Mouse (Mus musculus) midbrain, embryonic 16.5 days (tissue): ENCODE results near the gene Gm2696. TPM values are rescaled to one million over a fixed set of nuclear protein-coding genes. Genes with fewer than 3 reads are reported as not detected.
"Not testable (repeated sequence)": the region's sequence is repeated elsewhere in the genome, so short reads cannot be mapped to it uniquely, and the experiment has no call there.

Source experiments
- ATAC-seq: fragments of 200-750 bp; cut with Nextera tagmentation; 2 replicates; pipeline ENCODE4 v1.8.0; 2017; ENCODE audit warnings: moderate TSS enrichment
- H3K27ac ChIP-seq: fragments of 300-500 bp; sonication (generic); 2 replicates; pipeline ENCODE4 v1.5.1; 2014; ENCODE audit warnings: mild to moderate bottlenecking, low read length, mixed read lengths
- H3K27me3 ChIP-seq: fragments of 300-500 bp; sonication (generic); 2 replicates; pipeline ENCODE4 v1.6.1; 2014; ENCODE audit warnings: low read depth, low read length, mixed read lengths; ENCODE audit not compliant: control insufficient read depth, insufficient read depth
- H3K36me3 ChIP-seq: fragments of 300-500 bp; sonication (generic); 2 replicates; pipeline ENCODE4 v1.6.1; 2014; ENCODE audit warnings: mild to moderate bottlenecking, low read length, moderate library complexity, mixed read lengths; ENCODE audit not compliant: control insufficient read depth, insufficient read depth
- H3K4me1 ChIP-seq: fragments of 300-500 bp; sonication (generic); 2 replicates; pipeline ENCODE4 v1.6.1; 2014; ENCODE audit warnings: mild to moderate bottlenecking, low read length, mixed read lengths; ENCODE audit not compliant: control insufficient read depth, insufficient read depth
- H3K4me2 ChIP-seq: fragments of 300-500 bp; sonication (generic); 2 replicates; pipeline ENCODE4 v1.6.1; 2014; ENCODE audit warnings: mild to moderate bottlenecking, low read length, mixed read lengths
- H3K4me3 ChIP-seq: fragments of 300-500 bp; sonication (generic); 2 replicates; pipeline ENCODE4 v1.5.1; 2014; ENCODE audit warnings: low read depth, mild to moderate bottlenecking, low read length, moderate library complexity, mixed read lengths
- H3K9ac ChIP-seq: fragments of 300-500 bp; sonication (generic); 2 replicates; pipeline ENCODE4 v1.6.1; 2014; ENCODE audit warnings: low read depth, low read length, mixed read lengths
- H3K9me3 ChIP-seq: fragments of 300-500 bp; sonication (generic); replicated peaks from 2 replicates; pipeline ENCODE4 v1.6.1; 2014; ENCODE audit warnings: mild to moderate bottlenecking, low read length, mixed read lengths; ENCODE audit not compliant: control insufficient read depth, poor library complexity, severe bottlenecking
- WGBS: fragments of 180-500 bp; shearing (Covaris S2); extraction: QIAGEN DNeasy Blood & Tissue Kit; methylation state at CpG from one replicate; pipeline ENCODE4 v1.1.7; 2014; 5-methylcytosine and 5-hydroxymethylcytosine counted together
- polyA plus RNA-seq: library from polyadenylated mRNA; unstranded; fragments of >200 nt; fragmentation: Nextera tagmentation; extraction: Ambion mirVana; gene quantifications from 2 replicates; pipeline ENCODE4 v1.2.1, GENCODE M21; 2015

Gene Gm2696
- not detected in 2 replicates for polyA plus RNA-seq

- Histone ChIP-seq H3K27ac (no peak within 1 kb of the TSS), H3K9ac (no peak within 1 kb of the TSS), H3K4me2 (no peak within 1 kb of the TSS), H3K9me3 (no peaks in the 10 kb centered on the region), H3K36me3 (no peaks in the 10 kb centered on the region), H3K4me3 (no peak within 1 kb of the TSS), H3K27me3 (no peaks in the 10 kb centered on the region), H3K4me1 (no peaks in the 10 kb centered on the region)
- no peak for ATAC-seq
- 62% methylated on average over 4 of the region's 4 CpGs for WGBS
These were observed at the start of gene Gm2696 for GRCm38 (mm10) chr10:77814382-77814781. Gm2696 (plus strand) TSS chr10:77814682.

- no peaks in the 10 kb centered on the region for H3K4me1 ChIP-seq
- H3K4me3 ChIP-seq, result no peak overlapping the region
- H3K27ac ChIP-seq, result no peak overlapping the region
- H3K9me3 ChIP-seq, result no peaks in the 10 kb centered on the region
- no peak overlapping the region for H3K9ac ChIP-seq
- no peaks in the 10 kb centered on the region for H3K36me3 ChIP-seq
- ATAC-seq, result no peak
- no peaks in the 10 kb centered on the region for H3K27me3 ChIP-seq
- H3K4me2 ChIP-seq, result no peak overlapping the region
- 91% methylated on average over 1 of the region's 1 CpGs for WGBS
These were observed 44.8 kb upstream of the Gm2696 start for GRCm38 (mm10) chr10:77769727-77770126.

GRCm38 (mm10) chr10:77771225-77771624, 43.3 kb upstream of the Gm2696 start, which contains the start of gene Gm3238:
Gm3238 (minus strand) TSS chr10:77771325.
- H3K4me3 ChIP-seq, H3K36me3 ChIP-seq, H3K27ac ChIP-seq, ATAC-seq, H3K27me3 ChIP-seq, H3K9ac ChIP-seq, H3K4me2 ChIP-seq, H3K4me1 ChIP-seq, H3K9me3 ChIP-seq: not testable (repeated sequence)
- WGBS, result 100% methylated on average over 1 of the region's 1 CpGs

GRCm38 (mm10) chr10:77772142-77772541, 42.3 kb upstream of the Gm2696 start:
- H3K4me3 ChIP-seq, ATAC-seq, H3K27ac ChIP-seq, H3K36me3 ChIP-seq, H3K4me1 ChIP-seq, H3K27me3 ChIP-seq, H3K9ac ChIP-seq, H3K9me3 ChIP-seq, H3K4me2 ChIP-seq: not testable (repeated sequence)
- WGBS, result 82% methylated on average over 1 of the region's 3 CpGs

- H3K27ac ChIP-seq, H3K9me3 ChIP-seq, ATAC-seq, H3K27me3 ChIP-seq, H3K4me3 ChIP-seq, H3K4me2 ChIP-seq, H3K36me3 ChIP-seq, H3K4me1 ChIP-seq, H3K9ac ChIP-seq: not testable (repeated sequence)
- 43% methylated on average over 1 of the region's 1 CpGs for WGBS
These were observed 37.6 kb upstream of the Gm2696 start, which contains the start of gene Gm7138 for GRCm38 (mm10) chr10:77776844-77777243. Gm7138 (minus strand) TSS chr10:77776944.

GRCm38 (mm10) chr10:77782442-77782841, 32.0 kb upstream of the Gm2696 start, which contains the start of gene Gm3250:
Gm3250 (minus strand) TSS chr10:77782542.
- H3K9me3 ChIP-seq, H3K4me3 ChIP-seq, H3K27me3 ChIP-seq, H3K4me2 ChIP-seq, H3K9ac ChIP-seq, H3K27ac ChIP-seq, H3K36me3 ChIP-seq, ATAC-seq, H3K4me1 ChIP-seq: not testable (repeated sequence)
- WGBS, result no CpG with 5 or more reads among the region's 1 CpGs

GRCm38 (mm10) chr10:77783396-77783795, 31.1 kb upstream of the Gm2696 start:
- H3K9me3 ChIP-seq, H3K36me3 ChIP-seq, H3K27ac ChIP-seq, H3K4me2 ChIP-seq, H3K27me3 ChIP-seq, H3K4me3 ChIP-seq, ATAC-seq, H3K4me1 ChIP-seq, H3K9ac ChIP-seq: not testable (repeated sequence)
- WGBS, result 92% methylated on average over 2 of the region's 3 CpGs

GRCm38 (mm10) chr10:77787876-77788275, 26.6 kb upstream of the Gm2696 start, which contains the start of gene Gm7137:
Gm7137 (minus strand) TSS chr10:77788200.
- not testable (repeated sequence) for H3K9me3 ChIP-seq, H3K4me1 ChIP-seq, H3K27ac ChIP-seq, H3K4me3 ChIP-seq, H3K9ac ChIP-seq, H3K27me3 ChIP-seq, H3K4me2 ChIP-seq, H3K36me3 ChIP-seq, ATAC-seq
- WGBS, result 20% methylated on average over 1 of the region's 1 CpGs

GRCm38 (mm10) chr10:77788621-77789020, 25.9 kb upstream of the Gm2696 start:
- H3K4me3 ChIP-seq, result no peak overlapping the region
- H3K4me1 ChIP-seq, result no peaks in the 10 kb centered on the region
- H3K9ac ChIP-seq, result no peak overlapping the region
- no peak for ATAC-seq
- no peak overlapping the region for H3K27ac ChIP-seq
- no peaks in the 10 kb centered on the region for H3K27me3 ChIP-seq
- WGBS, result 77% methylated on average over 2 of the region's 2 CpGs
- H3K9me3 ChIP-seq, result no peaks in the 10 kb centered on the region
- no peaks in the 10 kb centered on the region for H3K36me3 ChIP-seq
- H3K4me2 ChIP-seq, result no peak overlapping the region
